In the genomic region with DNA sequence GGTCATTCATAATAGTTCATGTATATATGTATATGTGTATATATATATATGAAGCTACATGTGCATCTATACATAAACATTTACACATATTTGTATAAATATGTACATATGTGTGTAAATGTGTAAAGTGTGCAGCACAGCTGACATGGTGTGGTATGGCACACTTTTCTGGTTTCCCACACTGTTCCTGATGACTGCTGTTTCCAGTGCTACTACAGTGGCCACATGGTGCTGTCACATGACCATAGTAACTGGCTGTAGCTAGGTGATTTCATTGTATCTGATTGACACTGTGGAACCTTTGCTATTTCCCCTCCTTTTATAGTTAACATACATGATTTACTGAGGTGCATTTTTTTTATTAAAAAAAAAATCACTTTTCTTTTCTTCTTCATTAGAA, we compare ENCODE assay signal across 27 mouse cellular contexts. TPM values are rescaled to one million over a fixed set of nuclear protein-coding genes. Genes with fewer than 3 reads are reported as not detected.
DNase-seq lines count a peak whose midpoint lies in the region; ATAC-seq and TF ChIP-seq lines count a peak whose summit lies in the region.
"Had no signal": no experiment of that assay in that cellular context is flagged by ENCODE, and none has a peak within 500 bp of the region (broad histone marks: within the 10 kb centered on the region; RNA-seq: fewer than 3 reads in every experiment).

No protein-coding gene starts in this region.

- no peak for DNase-seq in layer of hippocampus, adult 2 months (ENCODE audit: low spot score in 2 of 2)
- DNase-seq in layer of hippocampus, adult 11-12 months (ENCODE audit: low spot score) = no peak
- no peak for DNase-seq in CH12.LX (ENCODE audit: extremely low read depth)
- no peak for DNase-seq in kidney, postnatal 25 days
- no peak for DNase-seq in adrenal gland, adult (ENCODE audit: inconsistent age in 2 of 2, low spot score in 1 of 2)
- no peak for DNase-seq in midbrain, embryonic 11.5 days (ENCODE audit: low spot score, missing footprints)
- DNase-seq: adrenal gland, adult 2 months; adrenal gland, postnatal 10 days; adrenal gland, postnatal 25 days; cerebellum, adult 11 months; cerebellum, adult 18-20 months; cerebellum, adult 8-10 months; cerebellum, adult 9-11 months; cerebellum, postnatal 14 days; cerebellum, postnatal 36 days; embryo, embryonic 11 days had no signal

- H3K9me3 ChIP-seq in CH12.LX (replicated peaks; ENCODE audit: low read length) = peaks cover 7% of the 10 kb centered on the region
- no peaks in the 10 kb centered on the region; the same call in 1 of the 2 replicates for H3K9me3 ChIP-seq in midbrain, embryonic 11.5 days (ENCODE audit: control insufficient read depth, low read length)
- H3K9me3 ChIP-seq: embryonic facial prominence, embryonic 13.5 days; embryonic facial prominence, embryonic 15.5 days had no signal

- H3ac ChIP-seq in C2C12 (ENCODE audit: control insufficient read depth, insufficient read length, low read depth) (no peak overlapping the region), myocyte (ENCODE audit: control insufficient read depth, insufficient read length) (no peak overlapping the region)

- ATAC-seq in midbrain, embryonic 11.5 days (ENCODE audit: low FRiP score) = no peak
- ATAC-seq: activated CD4-positive, CD25-positive, alpha-beta regulatory T cell, adult 4 months; forebrain, embryonic 14.5 days; forebrain, embryonic 16.5 days; Patski had no signal

- no peaks in the 10 kb centered on the region for H3K79me3 ChIP-seq in C2C12 (ENCODE audit: low read depth)

- H3K4me1 ChIP-seq in CH12.LX (ENCODE audit: control insufficient read depth in 1 of 2, insufficient read depth in 2 of 2) = peaks cover 39 to 75% of the 10 kb centered on the region in 2 experiments
- H3K4me1 ChIP-seq in midbrain, embryonic 11.5 days (ENCODE audit: control insufficient read depth, insufficient read depth, low read length) = peaks cover 16% of the 10 kb centered on the region

- no peak overlapping the region for H3K4me3 ChIP-seq in layer of hippocampus, adult 2 months
- H3K4me3 ChIP-seq in C2C12 (ENCODE audit: insufficient read depth, poor library complexity, severe bottlenecking) (no peak overlapping the region), CH12.LX (replicated peaks in 1 of 3; ENCODE audit: low read depth in 2 of 3, low read length in 2 of 3, poor library complexity in 1 of 3) (no peak overlapping the region), myocyte (no peak overlapping the region)
- H3K4me3 ChIP-seq in midbrain, embryonic 11.5 days (ENCODE audit: low read depth, low read length) = no peak overlapping the region
- H3K4me3 ChIP-seq: embryonic facial prominence, embryonic 13.5 days; embryonic facial prominence, embryonic 15.5 days; erythroblast, embryonic 14.5 days; forebrain, embryonic 10.5 days; forebrain, embryonic 12.5 days had no signal

- H3K36me3 ChIP-seq in C2C12 (ENCODE audit: control insufficient read depth, insufficient read depth) (no peaks in the 10 kb centered on the region), CH12.LX (replicated peaks in 1 of 2; ENCODE audit: control insufficient read depth in 1 of 2, insufficient read depth in 1 of 2, low read length in 1 of 2) (peaks cover 30 to 69% of the 10 kb centered on the region in 2 experiments), myocyte (ENCODE audit: control insufficient read depth, insufficient read depth) (no peaks in the 10 kb centered on the region)
- no peaks in the 10 kb centered on the region for H3K36me3 ChIP-seq in midbrain, embryonic 11.5 days (ENCODE audit: control insufficient read depth, insufficient read depth, low read length)
- H3K36me3 ChIP-seq: embryonic facial prominence, embryonic 15.5 days had no signal

- H3K4me2 ChIP-seq in CH12.LX (ENCODE audit: insufficient read depth, low read depth, poor library complexity, severe bottlenecking) (no peak overlapping the region), myocyte (ENCODE audit: low read depth) (no peak overlapping the region)
- no peak overlapping the region for H3K4me2 ChIP-seq in midbrain, embryonic 11.5 days
- H3K4me2 ChIP-seq: embryonic facial prominence, embryonic 13.5 days; embryonic facial prominence, embryonic 15.5 days; forebrain, embryonic 12.5 days had no signal

- in situ Hi-C loops in CH12.LX (cut with MboI; ENCODE audit: low pct_ligation_motif_present, low pct_unique_long_range_greater_than_20kb, low sequenced_read_pairs) = no loop called here

- H3K79me2 ChIP-seq in C2C12 (ENCODE audit: control insufficient read depth, insufficient read depth) (no peaks in the 10 kb centered on the region), CH12.LX (replicated peaks; ENCODE audit: control insufficient read depth, extremely low read depth, insufficient read depth, poor library complexity, severe bottlenecking) (peaks cover 77% of the 10 kb centered on the region), myocyte (ENCODE audit: control insufficient read depth, insufficient read depth) (no peaks in the 10 kb centered on the region)

- TF ChIP-seq RAD21 in CH12.LX (IDR thresholded peaks at IDR 0.05; ENCODE audit: low read depth, low read length) = no peak

- H3K27me3 ChIP-seq in C2C12 (ENCODE audit: control insufficient read depth, insufficient read depth, insufficient read length) (no peaks in the 10 kb centered on the region), CH12.LX (replicated peaks) (no peaks in the 10 kb centered on the region), myocyte (ENCODE audit: control insufficient read depth, insufficient read depth, insufficient read length) (no peaks in the 10 kb centered on the region)
- no peaks in the 10 kb centered on the region for H3K27me3 ChIP-seq in midbrain, embryonic 11.5 days (ENCODE audit: control insufficient read depth, insufficient read depth, low read length)
- H3K27me3 ChIP-seq: embryonic facial prominence, embryonic 13.5 days; embryonic facial prominence, embryonic 15.5 days; forebrain, embryonic 12.5 days; Patski had no signal

- H3K9ac ChIP-seq in CH12.LX (ENCODE audit: insufficient read depth, low read depth) = no peak overlapping the region
- H3K9ac ChIP-seq in midbrain, embryonic 11.5 days (ENCODE audit: low read length) = no peak overlapping the region
- H3K9ac ChIP-seq: embryonic facial prominence, embryonic 13.5 days; embryonic facial prominence, embryonic 15.5 days; forebrain, embryonic 12.5 days had no signal

- TF ChIP-seq CTCF in layer of hippocampus, adult 2 months (conservative IDR thresholded peaks at IDR 0.05) = no peak
- TF ChIP-seq CTCF in C2C12 (IDR thresholded peaks at IDR 0.05; ENCODE audit: control insufficient read depth, insufficient read depth, insufficient read length) (no peak), CH12.LX (conservative IDR thresholded peaks at IDR 0.05 in 1 of 2, IDR thresholded peaks at IDR 0.05 in 1 of 2; ENCODE audit: low read depth in 2 of 2, low read length in 2 of 2) (no peak)

- TF ChIP-seq POLR2A in CH12.LX (IDR thresholded peaks at IDR 0.05; ENCODE audit: low read depth, low read length) = no peak
- TF ChIP-seq POLR2A in myocyte (IDR thresholded peaks at IDR 0.05; ENCODE audit: insufficient read length, low read depth) = no peak

- TF ChIP-seq EP300 in CH12.LX (IDR thresholded peaks at IDR 0.05; ENCODE audit: low read length) = no peak

- H3K27ac ChIP-seq in layer of hippocampus, adult 2 months = peak overlapping the region; percentile 72; the same call in 1 of the 2 replicates
- no peak overlapping the region; the same call in 1 of the 2 replicates for H3K27ac ChIP-seq in CH12.LX (ENCODE audit: insufficient read depth, low read depth)
- no peak overlapping the region for H3K27ac ChIP-seq in midbrain, embryonic 11.5 days (ENCODE audit: low read depth, low read length)
- H3K27ac ChIP-seq: embryonic facial prominence, embryonic 13.5 days; embryonic facial prominence, embryonic 15.5 days; forebrain, embryonic 10.5 days; forebrain, embryonic 12.5 days had no signal

- dilution Hi-C loops in CH12.LX (cut with MboI; ENCODE audit: extremely low pct_ligation_motif_present, extremely low pct_unique_long_range_greater_than_20kb, low sequenced_read_pairs) = no loop called here

TF ChIP-seq in C2C12, 6 proteins besides CTCF, POLR2A, EP300 and RAD21:
- TF ChIP-seq FOSL1 (IDR thresholded peaks at IDR 0.05; ENCODE audit: insufficient read depth, low read length, poor library complexity, severe bottlenecking) (no peak), USF1 (IDR thresholded peaks at IDR 0.05; ENCODE audit: low read depth) (peak; percentile 29), MYOG (IDR thresholded peaks at IDR 0.05; ENCODE audit: control insufficient read depth, extremely low read depth, insufficient read length) (no peak)
TF ChIP-seq in C2C12: peak in this region for 1.

TF ChIP-seq in CH12.LX, 34 proteins besides CTCF, POLR2A, EP300 and RAD21 (continues in another document):
- TF ChIP-seq POLR2AphosphoS2 (IDR thresholded peaks at IDR 0.05; ENCODE audit: low read depth, low read length) = no peak
- peak; percentile 63; the same call in 1 of the 2 replicates for TF ChIP-seq MYC (IDR thresholded peaks at IDR 0.05; ENCODE audit: low read depth, low read length)
- TF ChIP-seq BHLHE40 (IDR thresholded peaks at IDR 0.05; ENCODE audit: low read depth, low read length) = peak; percentile 77
- peak; percentile 41; the same call in 1 of the 2 replicates for TF ChIP-seq ETS1 (conservative IDR thresholded peaks at IDR 0.05; ENCODE audit: low read depth, low read length)
- peak; percentile 65; the same call in 1 of the 2 replicates for TF ChIP-seq MAX (IDR thresholded peaks at IDR 0.05; ENCODE audit: low read length)
- no peak for TF ChIP-seq TCF12 (IDR thresholded peaks at IDR 0.05; ENCODE audit: low read depth, low read length)
- TF ChIP-seq NRF1 (IDR thresholded peaks at IDR 0.05; ENCODE audit: low read depth, low read length) = no peak

TF ChIP-seq in myocyte, 11 proteins besides CTCF, POLR2A, EP300 and RAD21:
- TF ChIP-seq USF1 (IDR thresholded peaks at IDR 0.05; ENCODE audit: low read depth) = peak; percentile 45
- no peak for TF ChIP-seq E2F4 (IDR thresholded peaks at IDR 0.05; ENCODE audit: insufficient read depth)

RNA-seq across cellular contexts. Expression of gene Hivep1, which starts 45.3 kb away (rescaled TPM):
- total RNA-seq in layer of hippocampus, adult 2 months (2021) = 10 to 100 TPM; 20.9 to 24.1 TPM
- 2.2 TPM for polyA plus RNA-seq in C2C12 (2012; fragmentation: generic; extraction: Trizol)
- total RNA-seq in CH12.LX (2012; rRNA removed) = 18.5 and 24.9 TPM in 2 replicates
- total RNA-seq in CH12.LX (2014; rRNA removed) = 7.0 and 7.5 TPM in 2 replicates
- 46.4 and 53.3 TPM in 2 replicates for polyA plus RNA-seq in CH12.LX (2012; ENCODE audit: insufficient read length, low read depth)
- polyA plus RNA-seq in myocyte (2012; fragmentation: generic; extraction: Trizol) = 5.3 TPM
- 12.0 and 12.9 TPM in 2 replicates for polyA plus RNA-seq in midbrain, embryonic 11.5 days (2014; fragmentation: Nextera tagmentation; extraction: Ambion mirVana)
